Mouse (Mus musculus) heart, adult 2 months (tissue): ENCODE measurements around the gene Mms19.

Experiments used
- CTCF ChIP-seq: fragments of 200-600 bp; IDR thresholded peaks from 2 replicates; pipeline ENCODE4 v1.8.1; 2022; ENCODE audit warnings: antibody characterized with exemption, mild to moderate bottlenecking, moderate library complexity
- EP300 ChIP-seq: fragments of 200-500 bp; IDR thresholded peaks from 2 replicates; pipeline ENCODE4 v1.6.1; 2011; ENCODE audit warnings: low read depth, low read length, control low read depth; ENCODE audit not compliant: insufficient read depth

DNA sequence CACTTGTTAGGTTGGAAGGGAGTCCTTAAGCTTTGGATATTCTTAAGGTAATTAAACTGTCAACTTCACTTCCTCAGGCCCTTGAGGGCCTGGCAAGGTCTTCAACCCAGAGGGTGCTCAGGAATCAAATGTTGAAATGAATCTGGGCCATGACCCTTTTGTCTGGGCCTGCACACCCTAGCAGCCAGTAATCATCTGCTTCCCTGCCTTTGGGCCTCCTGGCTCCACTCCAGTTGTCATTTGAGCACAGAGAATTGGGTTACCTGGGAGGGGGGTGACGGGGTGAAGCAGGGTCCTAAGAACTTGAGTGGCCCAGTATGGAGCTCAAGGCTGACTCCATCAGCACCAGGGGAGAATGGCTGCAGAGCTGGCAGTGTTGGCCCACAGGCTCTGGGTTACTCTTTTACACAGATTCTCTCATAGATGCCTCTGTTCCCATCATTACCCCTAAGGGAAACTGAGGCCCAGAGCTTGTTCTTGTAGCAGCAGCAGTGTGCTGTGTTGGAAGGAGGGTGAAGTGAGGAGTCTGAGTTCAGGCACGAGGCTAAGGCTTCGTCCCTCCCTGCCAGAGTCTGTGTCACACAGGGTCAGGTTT is 33.4 kb upstream of the Mms19 start:
- TF ChIP-seq CTCF (no peak), EP300 (no peak)
